Mouse (Mus musculus): ENCODE results near the gene Stk10. TPM values are rescaled to one million over a fixed set of nuclear protein-coding genes. Genes with fewer than 3 reads are reported as not detected.

Stk10 gene
- polyA plus RNA-seq (2015; fragmentation: Nextera tagmentation; extraction: Ambion mirVana) = 5.2 and 5.7 TPM in 2 replicates

- ATAC-seq = peak; percentile 98
- peak within 1 kb of the TSS; percentile 77 for H3K9ac ChIP-seq (ENCODE audit: low read depth, low read length)
- under 1% methylated on average over 78 of the region's 82 CpGs for WGBS
- no peaks in the 10 kb centered on the region for H3K9me3 ChIP-seq (ENCODE audit: control insufficient read depth, low read length)
- no peaks in the 10 kb centered on the region for H3K36me3 ChIP-seq (ENCODE audit: control insufficient read depth, insufficient read depth, low read length)
- H3K4me1 ChIP-seq (ENCODE audit: control insufficient read depth, insufficient read depth, low read length) = peaks cover 11% of the 10 kb centered on the region
- peak within 1 kb of the TSS; percentile 78 for H3K4me3 ChIP-seq (ENCODE audit: low read length)
- peak within 1 kb of the TSS; percentile 45 for H3K27ac ChIP-seq (ENCODE audit: low read length)
- H3K4me2 ChIP-seq (ENCODE audit: low read depth, low read length) = peak within 1 kb of the TSS; percentile 99
- H3K27me3 ChIP-seq (replicated peaks; ENCODE audit: control insufficient read depth, insufficient read depth, low read length) = no peaks in the 10 kb centered on the region
Measured at GRCm38 (mm10) chr11:32532765-32533481, at the start of gene Stk10. Gene Stk10, plus strand, starts transcription at chr11:32533305.

- no peaks in the 10 kb centered on the region for H3K9me3 ChIP-seq (ENCODE audit: control insufficient read depth, low read length)
- no peaks in the 10 kb centered on the region for H3K36me3 ChIP-seq (ENCODE audit: control insufficient read depth, insufficient read depth, low read length)
- no peaks in the 10 kb centered on the region for H3K27me3 ChIP-seq (replicated peaks; ENCODE audit: control insufficient read depth, insufficient read depth, low read length)
- no peak overlapping the region for H3K4me3 ChIP-seq (ENCODE audit: low read length)
- ATAC-seq = no peak
- no peak overlapping the region for H3K9ac ChIP-seq (ENCODE audit: low read depth, low read length)
- WGBS = 69% methylated on average over 3 of the region's 3 CpGs
- no peak overlapping the region for H3K27ac ChIP-seq (ENCODE audit: low read length)
- no peak overlapping the region for H3K4me2 ChIP-seq (ENCODE audit: low read depth, low read length)
- peaks cover 7% of the 10 kb centered on the region; the same call in 1 of the 2 replicates for H3K4me1 ChIP-seq (ENCODE audit: control insufficient read depth, insufficient read depth, low read length)
Measured at GRCm38 (mm10) chr11:32485290-32485689, 47.8 kb upstream of the Stk10 start.

- no peak overlapping the region for H3K9ac ChIP-seq (ENCODE audit: low read depth, low read length)
- ATAC-seq = no peak
- H3K4me2 ChIP-seq (ENCODE audit: low read depth, low read length) = no peak overlapping the region
- no peaks in the 10 kb centered on the region for H3K27me3 ChIP-seq (replicated peaks; ENCODE audit: control insufficient read depth, insufficient read depth, low read length)
- no peaks in the 10 kb centered on the region for H3K36me3 ChIP-seq (ENCODE audit: control insufficient read depth, insufficient read depth, low read length)
- H3K9me3 ChIP-seq (ENCODE audit: control insufficient read depth, low read length) = no peaks in the 10 kb centered on the region
- no peak overlapping the region for H3K27ac ChIP-seq (ENCODE audit: low read length)
- H3K4me1 ChIP-seq (ENCODE audit: control insufficient read depth, insufficient read depth, low read length) = peaks cover 7% of the 10 kb centered on the region; the same call in 1 of the 2 replicates
- no peak overlapping the region for H3K4me3 ChIP-seq (ENCODE audit: low read length)
- WGBS = 44% methylated on average over 3 of the region's 3 CpGs
Measured at GRCm38 (mm10) chr11:32486621-32487020, 46.5 kb upstream of the Stk10 start.

GRCm38 (mm10) chr11:32487501-32487900 is 45.6 kb upstream of the Stk10 start:
- 89% methylated on average over 3 of the region's 3 CpGs for WGBS
- no peak for ATAC-seq
- no peak overlapping the region for H3K9ac ChIP-seq (ENCODE audit: low read depth, low read length)

GRCm38 (mm10) chr11:32488344-32488743 is 44.8 kb upstream of the Stk10 start:
- Histone ChIP-seq H3K36me3 (ENCODE audit: control insufficient read depth, insufficient read depth, low read length) (no peaks in the 10 kb centered on the region), H3K4me3 (ENCODE audit: low read length) (no peak overlapping the region), H3K27me3 (replicated peaks; ENCODE audit: control insufficient read depth, insufficient read depth, low read length) (no peaks in the 10 kb centered on the region), H3K9me3 (ENCODE audit: control insufficient read depth, low read length) (no peaks in the 10 kb centered on the region), H3K9ac (ENCODE audit: low read depth, low read length) (no peak overlapping the region), H3K4me2 (ENCODE audit: low read depth, low read length) (no peak overlapping the region), H3K27ac (ENCODE audit: low read length) (no peak overlapping the region), H3K4me1 (ENCODE audit: control insufficient read depth, insufficient read depth, low read length) (peaks cover 7% of the 10 kb centered on the region; the same call in 1 of the 2 replicates)
- ATAC-seq = no peak

More at GRCm38 (mm10) chr11:32487501-32487900, 45.6 kb upstream of the Stk10 start:
- no peaks in the 10 kb centered on the region for H3K9me3 ChIP-seq (ENCODE audit: control insufficient read depth, low read length)
- H3K27ac ChIP-seq (ENCODE audit: low read length) = no peak overlapping the region
- H3K36me3 ChIP-seq (ENCODE audit: control insufficient read depth, insufficient read depth, low read length) = no peaks in the 10 kb centered on the region
- peaks cover 7% of the 10 kb centered on the region; the same call in 1 of the 2 replicates for H3K4me1 ChIP-seq (ENCODE audit: control insufficient read depth, insufficient read depth, low read length)
- no peak overlapping the region for H3K4me3 ChIP-seq (ENCODE audit: low read length)
- no peaks in the 10 kb centered on the region for H3K27me3 ChIP-seq (replicated peaks; ENCODE audit: control insufficient read depth, insufficient read depth, low read length)
- H3K4me2 ChIP-seq (ENCODE audit: low read depth, low read length) = no peak overlapping the region

GRCm38 (mm10) chr11:32488808-32489670 is 44.1 kb upstream of the Stk10 start:
- no peak overlapping the region for H3K27ac ChIP-seq (ENCODE audit: low read length)
- H3K27me3 ChIP-seq (replicated peaks; ENCODE audit: control insufficient read depth, insufficient read depth, low read length) = no peaks in the 10 kb centered on the region
- no peak overlapping the region for H3K9ac ChIP-seq (ENCODE audit: low read depth, low read length)
- 73% methylated on average over 5 of the region's 5 CpGs for WGBS
- no peaks in the 10 kb centered on the region for H3K9me3 ChIP-seq (ENCODE audit: control insufficient read depth, low read length)
- H3K4me2 ChIP-seq (ENCODE audit: low read depth, low read length) = no peak overlapping the region
- H3K4me3 ChIP-seq (ENCODE audit: low read length) = no peak overlapping the region
- H3K4me1 ChIP-seq (ENCODE audit: control insufficient read depth, insufficient read depth, low read length) = peaks cover 7% of the 10 kb centered on the region; the same call in 1 of the 2 replicates
- peak; percentile 85 for ATAC-seq
- H3K36me3 ChIP-seq (ENCODE audit: control insufficient read depth, insufficient read depth, low read length) = no peaks in the 10 kb centered on the region

- Histone ChIP-seq H3K9me3 (ENCODE audit: control insufficient read depth, low read length) (no peaks in the 10 kb centered on the region), H3K27me3 (replicated peaks; ENCODE audit: control insufficient read depth, insufficient read depth, low read length) (no peaks in the 10 kb centered on the region), H3K4me3 (ENCODE audit: low read length) (no peak overlapping the region), H3K27ac (ENCODE audit: low read length) (no peak overlapping the region), H3K36me3 (ENCODE audit: control insufficient read depth, insufficient read depth, low read length) (no peaks in the 10 kb centered on the region), H3K4me2 (ENCODE audit: low read depth, low read length) (no peak overlapping the region), H3K9ac (ENCODE audit: low read depth, low read length) (no peak overlapping the region), H3K4me1 (ENCODE audit: control insufficient read depth, insufficient read depth, low read length) (peaks cover 7% of the 10 kb centered on the region; the same call in 1 of the 2 replicates)
- WGBS = 98% methylated on average over 2 of the region's 2 CpGs
- no peak for ATAC-seq
Measured at GRCm38 (mm10) chr11:32491079-32491478, 42.0 kb upstream of the Stk10 start.

- Histone ChIP-seq H3K9me3 (ENCODE audit: control insufficient read depth, low read length) (no peaks in the 10 kb centered on the region), H3K9ac (ENCODE audit: low read depth, low read length) (no peak overlapping the region), H3K27me3 (replicated peaks; ENCODE audit: control insufficient read depth, insufficient read depth, low read length) (no peaks in the 10 kb centered on the region), H3K4me1 (ENCODE audit: control insufficient read depth, insufficient read depth, low read length) (peaks cover 7% of the 10 kb centered on the region; the same call in 1 of the 2 replicates), H3K36me3 (ENCODE audit: control insufficient read depth, insufficient read depth, low read length) (no peaks in the 10 kb centered on the region), H3K4me3 (ENCODE audit: low read length) (no peak overlapping the region), H3K27ac (ENCODE audit: low read length) (no peak overlapping the region), H3K4me2 (ENCODE audit: low read depth, low read length) (no peak overlapping the region)
- ATAC-seq = no peak
Measured at GRCm38 (mm10) chr11:32493312-32493711, 39.8 kb upstream of the Stk10 start.

- no peaks in the 10 kb centered on the region for H3K4me1 ChIP-seq (ENCODE audit: control insufficient read depth, insufficient read depth, low read length)
- H3K27ac ChIP-seq (ENCODE audit: low read length) = no peak overlapping the region
- WGBS = 73% methylated on average over 2 of the region's 2 CpGs
- H3K36me3 ChIP-seq (ENCODE audit: control insufficient read depth, insufficient read depth, low read length) = no peaks in the 10 kb centered on the region
- no peak overlapping the region for H3K4me3 ChIP-seq (ENCODE audit: low read length)
- no peak overlapping the region for H3K4me2 ChIP-seq (ENCODE audit: low read depth, low read length)
- no peaks in the 10 kb centered on the region for H3K9me3 ChIP-seq (ENCODE audit: control insufficient read depth, low read length)
- no peak for ATAC-seq
- no peaks in the 10 kb centered on the region for H3K27me3 ChIP-seq (replicated peaks; ENCODE audit: control insufficient read depth, insufficient read depth, low read length)
- H3K9ac ChIP-seq (ENCODE audit: low read depth, low read length) = no peak overlapping the region
Measured at GRCm38 (mm10) chr11:32495283-32495682, 37.8 kb upstream of the Stk10 start.
